Mouse (Mus musculus): ENCODE measurements around the gene Cmpk2. TPM values are rescaled to one million over a fixed set of nuclear protein-coding genes. Genes with fewer than 3 reads are reported as not detected.
A peak's percentile ranks its signal among the peaks of the same experiment; 100 is the strongest.
"Not testable (repeated sequence)": the region's sequence is repeated elsewhere in the genome, so short reads cannot be mapped to it uniquely, and the experiment has no call there.

Cmpk2 gene
- polyA plus RNA-seq, 1 experiment, result 14.0 TPM

- TF ChIP-seq POLR2A (IDR thresholded peaks at IDR 0.05; ENCODE audit: borderline replicate concordance, insufficient read depth, low read length) (no peak), CTCF (IDR thresholded peaks at IDR 0.05; ENCODE audit: borderline replicate concordance, insufficient read depth, low read depth, low read length) (no peak)
- Histone ChIP-seq H3K4me1 (ENCODE audit: control insufficient read depth, insufficient read depth, low read length) (no peaks in the 10 kb centered on the region), H3K27ac (ENCODE audit: insufficient read depth, low read length) (no peak overlapping the region), H3K27me3 (ENCODE audit: control insufficient read depth, insufficient read depth, low read length) (no peaks in the 10 kb centered on the region), H3K4me3 (replicated peaks; ENCODE audit: insufficient read depth, low read depth, low read length) (peak overlapping the region; percentile 60)
- DNase-seq, result no peak
- WGBS, result 7% methylated on average over 6 of the region's 6 CpGs
These were observed 1.0 kb downstream of the Cmpk2 start for GRCm38 (mm10) chr12:26470042-26470409.

GRCm38 (mm10) chr12:26471376-26471775, 2.4 kb downstream of the Cmpk2 start:
- H3K4me3 ChIP-seq (replicated peaks; ENCODE audit: insufficient read depth, low read depth, low read length), result no peak overlapping the region
- H3K4me1 ChIP-seq (ENCODE audit: control insufficient read depth, insufficient read depth, low read length), result no peaks in the 10 kb centered on the region
- DNase-seq, result peak in 1 of 2 experiments; percentile 17
- TF ChIP-seq CTCF (IDR thresholded peaks at IDR 0.05; ENCODE audit: borderline replicate concordance, insufficient read depth, low read depth, low read length) (no peak), POLR2A (IDR thresholded peaks at IDR 0.05; ENCODE audit: borderline replicate concordance, insufficient read depth, low read length) (no peak)
- WGBS, result 82% methylated on average over 3 of the region's 3 CpGs
- H3K27me3 ChIP-seq (ENCODE audit: control insufficient read depth, insufficient read depth, low read length), result no peaks in the 10 kb centered on the region
- no peak overlapping the region for H3K27ac ChIP-seq (ENCODE audit: insufficient read depth, low read length)

- 82% methylated on average over 3 of the region's 3 CpGs for WGBS
- Histone ChIP-seq H3K27me3 (ENCODE audit: control insufficient read depth, insufficient read depth, low read length) (no peaks in the 10 kb centered on the region), H3K4me1 (ENCODE audit: control insufficient read depth, insufficient read depth, low read length) (no peaks in the 10 kb centered on the region), H3K4me3 (replicated peaks; ENCODE audit: insufficient read depth, low read depth, low read length) (no peak overlapping the region), H3K27ac (ENCODE audit: insufficient read depth, low read length) (no peak overlapping the region)
- no peak for DNase-seq
- TF ChIP-seq CTCF (IDR thresholded peaks at IDR 0.05; ENCODE audit: borderline replicate concordance, insufficient read depth, low read depth, low read length), result no peak
- no peak for TF ChIP-seq POLR2A (IDR thresholded peaks at IDR 0.05; ENCODE audit: borderline replicate concordance, insufficient read depth, low read length)
These were observed 3.9 kb downstream of the Cmpk2 start for GRCm38 (mm10) chr12:26472770-26473481.

GRCm38 (mm10) chr12:26473746-26474145, 4.7 kb downstream of the Cmpk2 start:
- no peak for DNase-seq
- 95% methylated on average over 6 of the region's 6 CpGs for WGBS
- no peaks in the 10 kb centered on the region for H3K27me3 ChIP-seq (ENCODE audit: control insufficient read depth, insufficient read depth, low read length)
- no peak overlapping the region for H3K4me3 ChIP-seq (replicated peaks; ENCODE audit: insufficient read depth, low read depth, low read length)
- no peak overlapping the region for H3K27ac ChIP-seq (ENCODE audit: insufficient read depth, low read length)
- no peaks in the 10 kb centered on the region for H3K4me1 ChIP-seq (ENCODE audit: control insufficient read depth, insufficient read depth, low read length)
- no peak for TF ChIP-seq CTCF (IDR thresholded peaks at IDR 0.05; ENCODE audit: borderline replicate concordance, insufficient read depth, low read depth, low read length)
- TF ChIP-seq POLR2A (IDR thresholded peaks at IDR 0.05; ENCODE audit: borderline replicate concordance, insufficient read depth, low read length), result no peak

- 76% methylated on average over 5 of the region's 5 CpGs for WGBS
- Histone ChIP-seq H3K4me1 (ENCODE audit: control insufficient read depth, insufficient read depth, low read length) (no peaks in the 10 kb centered on the region), H3K27ac (ENCODE audit: insufficient read depth, low read length) (no peak overlapping the region), H3K27me3 (ENCODE audit: control insufficient read depth, insufficient read depth, low read length) (no peaks in the 10 kb centered on the region), H3K4me3 (replicated peaks; ENCODE audit: insufficient read depth, low read depth, low read length) (no peak overlapping the region)
- TF ChIP-seq POLR2A (IDR thresholded peaks at IDR 0.05; ENCODE audit: borderline replicate concordance, insufficient read depth, low read length) (no peak), CTCF (IDR thresholded peaks at IDR 0.05; ENCODE audit: borderline replicate concordance, insufficient read depth, low read depth, low read length) (no peak)
- DNase-seq, result no peak
These were observed 8.2 kb downstream of the Cmpk2 start for GRCm38 (mm10) chr12:26477198-26477597.

GRCm38 (mm10) chr12:26478196-26479004, 9.4 kb downstream of the Cmpk2 start:
- no peak for DNase-seq
- Histone ChIP-seq H3K4me1 (ENCODE audit: control insufficient read depth, insufficient read depth, low read length) (no peaks in the 10 kb centered on the region), H3K27me3 (ENCODE audit: control insufficient read depth, insufficient read depth, low read length) (no peaks in the 10 kb centered on the region), H3K27ac (ENCODE audit: insufficient read depth, low read length) (no peak overlapping the region), H3K4me3 (replicated peaks; ENCODE audit: insufficient read depth, low read depth, low read length) (no peak overlapping the region)
- 83% methylated on average over 18 of the region's 18 CpGs for WGBS
- TF ChIP-seq CTCF (IDR thresholded peaks at IDR 0.05; ENCODE audit: borderline replicate concordance, insufficient read depth, low read depth, low read length), result no peak
- no peak for TF ChIP-seq POLR2A (IDR thresholded peaks at IDR 0.05; ENCODE audit: borderline replicate concordance, insufficient read depth, low read length)

GRCm38 (mm10) chr12:26485738-26486580, 17.0 kb downstream of the Cmpk2 start:
- not testable (repeated sequence) for H3K4me1 ChIP-seq (ENCODE audit: control insufficient read depth, insufficient read depth, low read length); H3K27ac ChIP-seq (ENCODE audit: insufficient read depth, low read length); DNase-seq; H3K4me3 ChIP-seq (replicated peaks; ENCODE audit: insufficient read depth, low read depth, low read length); H3K27me3 ChIP-seq (ENCODE audit: control insufficient read depth, insufficient read depth, low read length)
- WGBS, result 90% methylated on average over 12 of the region's 12 CpGs
